Mouse (Mus musculus) midbrain, embryonic 16.5 days (tissue): ENCODE measurements around the gene Galnt16. TPM values are rescaled to one million over a fixed set of nuclear protein-coding genes. Genes with fewer than 3 reads are reported as not detected.
A peak's percentile ranks its signal among the peaks of the same experiment; 100 is the strongest.

Experiments used
- ATAC-seq: fragments of 200-750 bp; cut with Nextera tagmentation; 2 replicates; pipeline ENCODE4 v1.8.0; 2017; ENCODE audit warnings: moderate TSS enrichment
- H3K27ac ChIP-seq: fragments of 300-500 bp; sonication (generic); 2 replicates; pipeline ENCODE4 v1.5.1; 2014; ENCODE audit warnings: mild to moderate bottlenecking, low read length, mixed read lengths
- H3K27me3 ChIP-seq: fragments of 300-500 bp; sonication (generic); 2 replicates; pipeline ENCODE4 v1.6.1; 2014; ENCODE audit warnings: low read depth, low read length, mixed read lengths; ENCODE audit not compliant: control insufficient read depth, insufficient read depth
- H3K36me3 ChIP-seq: fragments of 300-500 bp; sonication (generic); 2 replicates; pipeline ENCODE4 v1.6.1; 2014; ENCODE audit warnings: mild to moderate bottlenecking, low read length, moderate library complexity, mixed read lengths; ENCODE audit not compliant: control insufficient read depth, insufficient read depth
- H3K4me1 ChIP-seq: fragments of 300-500 bp; sonication (generic); 2 replicates; pipeline ENCODE4 v1.6.1; 2014; ENCODE audit warnings: mild to moderate bottlenecking, low read length, mixed read lengths; ENCODE audit not compliant: control insufficient read depth, insufficient read depth
- H3K4me2 ChIP-seq: fragments of 300-500 bp; sonication (generic); 2 replicates; pipeline ENCODE4 v1.6.1; 2014; ENCODE audit warnings: mild to moderate bottlenecking, low read length, mixed read lengths
- H3K4me3 ChIP-seq: fragments of 300-500 bp; sonication (generic); 2 replicates; pipeline ENCODE4 v1.5.1; 2014; ENCODE audit warnings: low read depth, mild to moderate bottlenecking, low read length, moderate library complexity, mixed read lengths
- H3K9ac ChIP-seq: fragments of 300-500 bp; sonication (generic); 2 replicates; pipeline ENCODE4 v1.6.1; 2014; ENCODE audit warnings: low read depth, low read length, mixed read lengths
- H3K9me3 ChIP-seq: fragments of 300-500 bp; sonication (generic); replicated peaks from 2 replicates; pipeline ENCODE4 v1.6.1; 2014; ENCODE audit warnings: mild to moderate bottlenecking, low read length, mixed read lengths; ENCODE audit not compliant: control insufficient read depth, poor library complexity, severe bottlenecking
- WGBS: fragments of 180-500 bp; shearing (Covaris S2); extraction: QIAGEN DNeasy Blood & Tissue Kit; methylation state at CpG from one replicate; pipeline ENCODE4 v1.1.7; 2014; 5-methylcytosine and 5-hydroxymethylcytosine counted together
- polyA plus RNA-seq: library from polyadenylated mRNA; unstranded; fragments of >200 nt; fragmentation: Nextera tagmentation; extraction: Ambion mirVana; gene quantifications from 2 replicates; pipeline ENCODE4 v1.2.1, GENCODE M21; 2015

The Galnt16 gene
- polyA plus RNA-seq, 1 experiment from 2014 or later, result 43.3 TPM

GRCm38 (mm10) chr12:80567375-80567774, 49.3 kb downstream of the Galnt16 start:
- H3K9me3 ChIP-seq, result no peaks in the 10 kb centered on the region
- ATAC-seq, result peak; percentile 81
- peaks cover 24% of the 10 kb centered on the region for H3K4me1 ChIP-seq
- H3K27me3 ChIP-seq, result no peaks in the 10 kb centered on the region
- no peaks in the 10 kb centered on the region for H3K36me3 ChIP-seq
- peak overlapping the region; percentile 41 for H3K27ac ChIP-seq
- WGBS, result 19% methylated on average over 3 of the region's 3 CpGs
- H3K4me2 ChIP-seq, result no peak overlapping the region
- no peak overlapping the region for H3K4me3 ChIP-seq
- no peak overlapping the region for H3K9ac ChIP-seq

GRCm38 (mm10) chr12:80569561-80569960, 51.5 kb downstream of the Galnt16 start:
- Histone ChIP-seq H3K36me3 (no peaks in the 10 kb centered on the region), H3K9me3 (no peaks in the 10 kb centered on the region), H3K4me3 (no peak overlapping the region), H3K27ac (no peak overlapping the region), H3K4me2 (no peak overlapping the region), H3K27me3 (no peaks in the 10 kb centered on the region), H3K4me1 (peaks cover 23% of the 10 kb centered on the region), H3K9ac (no peak overlapping the region)
- no peak for ATAC-seq
- WGBS, result 93% methylated on average over 2 of the region's 2 CpGs

DNA sequence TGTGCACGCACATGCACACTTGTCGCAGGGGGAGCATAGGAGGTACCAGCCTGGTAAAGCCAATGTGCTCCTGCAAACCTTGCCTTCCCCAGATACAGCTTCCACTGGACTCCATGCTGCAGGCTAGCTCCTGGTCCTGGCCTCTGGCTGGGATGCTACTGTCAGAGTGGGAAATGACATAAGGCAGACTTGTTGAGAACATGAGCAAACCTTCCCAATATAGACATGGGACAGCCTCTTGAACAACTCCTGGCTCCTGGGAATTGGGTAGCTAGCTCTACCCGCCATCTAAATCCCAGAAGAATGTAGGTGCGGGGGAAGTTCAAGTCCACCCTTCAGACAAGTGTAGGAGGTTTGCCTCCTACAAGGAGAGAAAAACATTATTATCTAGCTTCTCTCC, 56.2 kb downstream of the Galnt16 start:
- ATAC-seq, result no peak
- no peaks in the 10 kb centered on the region for H3K27me3 ChIP-seq
- H3K9me3 ChIP-seq, result no peaks in the 10 kb centered on the region
- H3K9ac ChIP-seq, result no peak overlapping the region
- peaks cover 11% of the 10 kb centered on the region for H3K4me1 ChIP-seq
- peak overlapping the region; percentile 73 for H3K27ac ChIP-seq
- no peaks in the 10 kb centered on the region for H3K36me3 ChIP-seq
- no peak overlapping the region for H3K4me2 ChIP-seq
- WGBS, result 80% methylated on average over 4 of the region's 4 CpGs
- no peak overlapping the region for H3K4me3 ChIP-seq

DNA sequence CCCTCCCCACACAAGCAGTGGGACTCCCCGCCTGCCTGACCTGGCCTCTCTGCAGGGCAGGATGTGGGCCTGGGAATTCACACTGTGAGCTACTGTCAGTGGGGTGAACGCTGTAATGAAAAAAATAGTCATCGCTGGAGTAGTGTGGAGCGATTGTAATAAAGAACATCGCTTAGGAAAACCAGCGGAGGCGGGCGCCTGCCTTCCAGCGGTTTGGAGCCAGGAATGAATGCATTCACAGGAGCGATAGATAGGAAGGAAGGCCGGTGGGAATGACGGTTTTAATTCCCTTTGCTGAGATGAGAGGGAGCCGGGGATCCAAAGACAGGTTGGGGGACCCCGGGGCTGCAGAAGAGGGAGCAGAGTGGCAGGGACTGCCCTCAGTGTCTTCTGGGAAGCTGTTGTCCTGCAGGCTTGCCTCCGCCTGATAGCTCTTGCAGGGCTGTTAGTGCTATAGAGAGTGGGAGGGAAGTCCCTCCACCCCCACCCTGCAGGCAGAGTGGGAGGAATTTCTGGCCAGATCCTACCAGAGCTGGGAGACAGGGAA, 56.8 kb downstream of the Galnt16 start:
- 17% methylated on average over 15 of the region's 15 CpGs for WGBS
- peak; percentile 67 for ATAC-seq
- Histone ChIP-seq H3K9ac (peak overlapping the region; percentile 36; the same call in 1 of the 2 replicates), H3K27ac (peak overlapping the region; percentile 73), H3K9me3 (no peaks in the 10 kb centered on the region), H3K4me2 (peak overlapping the region; percentile 34), H3K36me3 (no peaks in the 10 kb centered on the region), H3K4me1 (peaks cover 11% of the 10 kb centered on the region), H3K27me3 (no peaks in the 10 kb centered on the region), H3K4me3 (no peak overlapping the region)

GRCm38 (mm10) chr12:80577049-80577448, 59.0 kb downstream of the Galnt16 start:
- Histone ChIP-seq H3K9ac (no peak overlapping the region), H3K9me3 (no peaks in the 10 kb centered on the region), H3K36me3 (peaks cover 4% of the 10 kb centered on the region; the same call in 1 of the 2 replicates), H3K27ac (no peak overlapping the region), H3K4me3 (no peak overlapping the region), H3K4me2 (no peak overlapping the region), H3K27me3 (no peaks in the 10 kb centered on the region), H3K4me1 (peaks cover 11% of the 10 kb centered on the region)
- WGBS, result 77% methylated on average over 5 of the region's 5 CpGs
- no peak for ATAC-seq

- Histone ChIP-seq H3K4me2 (no peak overlapping the region), H3K27me3 (no peaks in the 10 kb centered on the region), H3K27ac (no peak overlapping the region), H3K4me1 (no peaks in the 10 kb centered on the region), H3K4me3 (no peak overlapping the region), H3K36me3 (peaks cover 4% of the 10 kb centered on the region; the same call in 1 of the 2 replicates), H3K9me3 (no peaks in the 10 kb centered on the region), H3K9ac (no peak overlapping the region)
- WGBS, result 77% methylated on average over 5 of the region's 5 CpGs
- no peak for ATAC-seq
Observed at GRCm38 (mm10) chr12:80581357-80581756, 63.3 kb downstream of the Galnt16 start.

DNA sequence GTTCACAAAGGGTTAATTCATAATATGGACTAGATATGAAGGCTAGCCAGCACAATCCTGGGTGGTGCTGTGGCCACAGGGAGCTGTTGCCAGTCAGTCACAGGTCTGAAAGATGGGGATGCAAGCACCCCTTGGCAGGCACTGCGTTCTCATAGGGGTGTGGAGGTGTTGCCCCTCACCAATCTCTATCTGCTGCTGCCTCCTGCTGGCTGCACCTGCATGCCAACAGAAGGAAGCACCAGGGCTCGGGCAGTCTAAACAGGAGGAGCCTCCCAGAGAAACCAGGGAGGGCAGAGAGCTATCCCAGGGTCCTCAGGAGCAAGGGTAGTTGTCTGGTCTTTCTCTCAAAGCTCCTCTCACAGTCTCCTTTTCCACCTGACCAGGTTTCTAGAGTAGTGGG, 66.9 kb downstream of the Galnt16 start:
- H3K36me3 ChIP-seq, result peaks cover 10% of the 10 kb centered on the region; the same call in 1 of the 2 replicates
- no peak overlapping the region; the same call in none of the 2 replicates for H3K27ac ChIP-seq
- H3K4me3 ChIP-seq, result no peak overlapping the region
- H3K9me3 ChIP-seq, result no peaks in the 10 kb centered on the region
- 31% methylated on average over 2 of the region's 2 CpGs for WGBS
- no peaks in the 10 kb centered on the region for H3K27me3 ChIP-seq
- no peak overlapping the region for H3K4me2 ChIP-seq
- no peak for ATAC-seq
- no peak overlapping the region for H3K9ac ChIP-seq
- no peaks in the 10 kb centered on the region for H3K4me1 ChIP-seq

- Histone ChIP-seq H3K9me3 (no peaks in the 10 kb centered on the region), H3K27me3 (no peaks in the 10 kb centered on the region), H3K4me1 (no peaks in the 10 kb centered on the region), H3K36me3 (peaks cover 28% of the 10 kb centered on the region), H3K27ac (no peak overlapping the region), H3K4me3 (no peak overlapping the region), H3K4me2 (no peak overlapping the region), H3K9ac (no peak overlapping the region)
- ATAC-seq, result no peak
- WGBS, result 95% methylated on average over 4 of the region's 4 CpGs
Observed at GRCm38 (mm10) chr12:80594141-80594540, 76.1 kb downstream of the Galnt16 start.

DNA sequence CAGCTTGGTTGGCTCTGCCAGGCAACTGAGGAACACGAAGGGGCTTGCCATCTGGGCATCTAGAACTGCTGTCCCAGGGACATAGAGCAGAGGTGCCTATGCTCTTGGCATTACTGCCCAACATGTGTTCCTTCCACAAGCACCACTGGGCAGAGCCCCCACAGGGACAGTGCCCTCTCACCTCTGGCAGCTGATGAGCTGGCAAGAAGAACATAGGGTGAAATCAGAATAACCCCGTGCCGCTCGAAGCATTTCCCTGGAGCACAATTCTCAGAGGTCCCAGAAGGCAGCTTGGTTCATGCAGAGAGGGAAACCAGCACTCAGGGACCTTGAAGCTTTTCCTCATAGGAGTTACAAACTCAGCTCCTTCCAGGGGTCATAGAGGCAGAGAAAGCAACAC, 76.7 kb downstream of the Galnt16 start:
- 94% methylated on average over 4 of the region's 4 CpGs for WGBS
- Histone ChIP-seq H3K27ac (no peak overlapping the region), H3K4me2 (no peak overlapping the region), H3K9me3 (no peaks in the 10 kb centered on the region), H3K9ac (no peak overlapping the region), H3K4me1 (no peaks in the 10 kb centered on the region), H3K27me3 (no peaks in the 10 kb centered on the region), H3K36me3 (peaks cover 24% of the 10 kb centered on the region), H3K4me3 (no peak overlapping the region)
- ATAC-seq, result no peak
